Mouse (Mus musculus): ENCODE measurements around the gene Pla2g2f. TPM values are rescaled to one million over a fixed set of nuclear protein-coding genes. Genes with fewer than 3 reads are reported as not detected.

Pla2g2f gene
- polyA plus RNA-seq, 1 experiment from 2014 or later: not detected

DNA sequence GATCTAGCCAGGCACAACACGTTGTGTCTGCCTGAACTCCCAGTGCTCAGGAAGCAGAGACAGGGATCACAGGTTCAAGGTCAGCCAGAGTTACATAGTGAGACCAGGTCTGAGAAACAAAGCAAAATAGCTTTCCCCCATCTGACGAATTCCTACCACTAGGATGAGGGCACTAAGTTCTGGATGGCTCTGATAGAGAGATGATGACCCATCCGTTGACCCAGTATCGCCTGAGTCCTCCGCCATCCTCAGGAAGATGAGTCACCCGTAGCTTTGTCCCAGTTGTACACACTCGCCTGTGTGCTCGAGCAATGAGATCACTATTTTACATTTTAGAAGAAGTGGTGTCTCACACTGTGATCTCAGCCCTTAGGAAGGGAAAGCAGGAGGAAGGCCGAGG, 4.8 kb upstream of the Pla2g2f start:
- WGBS (ENCODE audit: insufficient replicate concordance): 42% methylated on average over 9 of the region's 9 CpGs
- no peak overlapping the region for H3K4me2 ChIP-seq
- no peak overlapping the region for H3K4me3 ChIP-seq (replicated peaks)
- H3K9ac ChIP-seq: no peak overlapping the region
- ATAC-seq (ENCODE audit: insufficient read depth): no peak
- H3K36me3 ChIP-seq (replicated peaks): no peaks in the 10 kb centered on the region
- no peaks in the 10 kb centered on the region for H3K27me3 ChIP-seq
- H3K4me1 ChIP-seq (replicated peaks): no peaks in the 10 kb centered on the region
- no peak overlapping the region for H3K27ac ChIP-seq (replicated peaks)
- no peaks in the 10 kb centered on the region for H3K9me3 ChIP-seq (replicated peaks)

DNA sequence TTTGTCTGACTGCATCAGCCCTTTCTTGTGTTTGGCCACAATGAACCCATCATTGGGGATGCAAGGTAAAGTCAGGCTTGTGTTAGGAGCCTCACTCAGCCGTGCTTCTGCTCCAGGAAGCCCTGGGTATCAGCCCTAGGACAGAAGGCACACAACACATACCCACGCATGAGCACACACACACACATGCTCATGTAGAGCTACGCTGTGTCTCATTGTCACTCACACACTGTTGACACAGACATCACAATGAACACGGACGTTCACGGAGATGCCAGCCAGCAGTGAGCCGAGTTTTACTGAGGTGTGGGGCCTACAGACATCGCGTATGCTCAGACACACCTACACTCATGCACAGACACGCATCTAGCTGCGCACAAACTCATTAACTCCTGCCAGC, 1.4 kb downstream of the Pla2g2f start:
- Histone ChIP-seq H3K4me2 (no peak overlapping the region), H3K4me1 (replicated peaks) (no peaks in the 10 kb centered on the region), H3K9me3 (replicated peaks) (no peaks in the 10 kb centered on the region; the same call in 1 of the 2 replicates), H3K27ac (replicated peaks) (no peak overlapping the region), H3K36me3 (replicated peaks) (no peaks in the 10 kb centered on the region), H3K27me3 (no peaks in the 10 kb centered on the region), H3K9ac (no peak overlapping the region), H3K4me3 (replicated peaks) (no peak overlapping the region)
- WGBS (ENCODE audit: insufficient replicate concordance): 69% methylated on average over 11 of the region's 11 CpGs
- ATAC-seq (ENCODE audit: insufficient read depth): no peak

DNA sequence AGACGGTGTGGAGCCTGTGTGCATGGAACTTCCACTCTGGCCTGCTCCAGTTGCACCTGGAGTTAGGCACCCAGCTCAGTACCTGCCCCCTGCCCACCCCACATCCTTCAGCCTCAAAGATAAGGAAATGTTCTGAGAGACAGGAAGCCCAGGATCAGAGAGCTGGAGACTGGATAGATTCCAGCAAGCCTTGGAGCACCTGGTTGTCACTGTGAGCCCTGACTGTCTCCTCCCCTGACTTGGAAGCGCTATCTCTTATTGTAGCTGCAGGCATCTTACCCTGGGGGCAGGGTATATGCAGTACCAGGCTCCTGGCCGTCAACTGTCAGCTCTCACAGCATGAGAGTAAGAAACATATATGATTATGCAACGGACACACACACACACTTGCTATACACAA, 2.0 kb downstream of the Pla2g2f start:
- no peaks in the 10 kb centered on the region; the same call in 1 of the 2 replicates for H3K9me3 ChIP-seq (replicated peaks)
- H3K4me3 ChIP-seq (replicated peaks): no peak overlapping the region
- H3K27ac ChIP-seq (replicated peaks): no peak overlapping the region
- H3K4me1 ChIP-seq (replicated peaks): no peaks in the 10 kb centered on the region
- 49% methylated on average over 4 of the region's 4 CpGs for WGBS (ENCODE audit: insufficient replicate concordance)
- no peaks in the 10 kb centered on the region for H3K27me3 ChIP-seq
- no peak overlapping the region for H3K4me2 ChIP-seq
- H3K36me3 ChIP-seq (replicated peaks): no peaks in the 10 kb centered on the region
- no peak overlapping the region for H3K9ac ChIP-seq
- ATAC-seq (ENCODE audit: insufficient read depth): no peak

DNA sequence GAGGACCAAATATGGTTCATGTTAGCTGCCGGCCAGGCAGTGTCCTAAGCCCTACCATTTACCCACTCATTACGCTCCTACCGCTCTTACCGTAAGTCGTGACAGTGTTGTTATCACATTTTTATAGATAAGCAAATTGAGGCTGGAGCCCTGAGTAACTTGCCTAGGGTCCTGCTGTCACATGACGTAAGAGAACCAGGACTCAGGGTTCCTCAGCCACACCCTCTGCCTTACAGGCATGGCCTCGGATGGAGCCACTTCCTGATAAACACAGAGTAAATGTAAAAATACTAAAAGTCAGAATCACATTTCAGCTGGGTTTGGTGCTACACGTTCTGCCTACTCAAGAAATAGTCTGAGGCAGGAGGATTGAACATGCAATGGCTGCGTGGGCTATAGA, 3.0 kb downstream of the Pla2g2f start:
- H3K27me3 ChIP-seq: no peaks in the 10 kb centered on the region
- no peak for ATAC-seq (ENCODE audit: insufficient read depth)
- H3K9me3 ChIP-seq (replicated peaks): no peaks in the 10 kb centered on the region; the same call in 1 of the 2 replicates
- H3K36me3 ChIP-seq (replicated peaks): no peaks in the 10 kb centered on the region
- H3K4me1 ChIP-seq (replicated peaks): no peaks in the 10 kb centered on the region
- no peak overlapping the region for H3K9ac ChIP-seq
- H3K27ac ChIP-seq (replicated peaks): no peak overlapping the region
- H3K4me2 ChIP-seq: no peak overlapping the region
- WGBS (ENCODE audit: insufficient replicate concordance): 59% methylated on average over 9 of the region's 9 CpGs
- no peak overlapping the region for H3K4me3 ChIP-seq (replicated peaks)

DNA sequence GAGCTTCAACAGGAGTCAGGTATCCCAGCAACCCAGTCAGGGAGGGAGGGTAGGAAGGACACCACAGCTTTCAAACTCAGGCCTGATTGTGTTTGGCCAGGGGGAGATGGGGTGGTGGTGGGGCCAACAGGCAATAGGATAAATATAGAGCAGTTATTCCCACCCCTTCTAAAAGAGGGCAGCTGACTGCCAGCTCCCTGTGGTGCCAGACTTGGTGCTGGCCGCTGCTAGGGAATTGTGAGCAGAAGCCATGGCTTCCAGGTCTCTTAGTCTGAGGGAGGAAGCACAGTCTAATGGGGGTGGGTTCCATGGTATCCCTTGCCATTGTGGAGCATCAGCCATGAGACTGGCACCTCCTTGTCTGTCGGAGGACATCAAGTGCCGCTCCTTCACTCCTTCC, 3.8 kb downstream of the Pla2g2f start:
- WGBS (ENCODE audit: insufficient replicate concordance): 73% methylated on average over 3 of the region's 3 CpGs
- no peaks in the 10 kb centered on the region for H3K4me1 ChIP-seq (replicated peaks)
- H3K27me3 ChIP-seq: no peaks in the 10 kb centered on the region
- H3K36me3 ChIP-seq (replicated peaks): no peaks in the 10 kb centered on the region
- H3K4me3 ChIP-seq (replicated peaks): no peak overlapping the region
- no peak overlapping the region for H3K27ac ChIP-seq (replicated peaks)
- H3K9ac ChIP-seq: no peak overlapping the region
- no peak overlapping the region for H3K4me2 ChIP-seq
- ATAC-seq (ENCODE audit: insufficient read depth): no peak
- no peaks in the 10 kb centered on the region; the same call in 1 of the 2 replicates for H3K9me3 ChIP-seq (replicated peaks)

- H3K9me3 ChIP-seq (replicated peaks): no peaks in the 10 kb centered on the region; the same call in 1 of the 2 replicates
- H3K27me3 ChIP-seq: no peaks in the 10 kb centered on the region
- no peak for ATAC-seq (ENCODE audit: insufficient read depth)
- no peaks in the 10 kb centered on the region for H3K4me1 ChIP-seq (replicated peaks)
- H3K4me2 ChIP-seq: no peak overlapping the region
- WGBS (ENCODE audit: insufficient replicate concordance): 80% methylated on average over 6 of the region's 6 CpGs
- H3K36me3 ChIP-seq (replicated peaks): no peaks in the 10 kb centered on the region
- no peak overlapping the region for H3K4me3 ChIP-seq (replicated peaks)
- no peak overlapping the region for H3K9ac ChIP-seq
- H3K27ac ChIP-seq (replicated peaks): no peak overlapping the region
These were observed 4.8 kb downstream of the Pla2g2f start for GRCm38 (mm10) chr4:138752603-138753002.

DNA sequence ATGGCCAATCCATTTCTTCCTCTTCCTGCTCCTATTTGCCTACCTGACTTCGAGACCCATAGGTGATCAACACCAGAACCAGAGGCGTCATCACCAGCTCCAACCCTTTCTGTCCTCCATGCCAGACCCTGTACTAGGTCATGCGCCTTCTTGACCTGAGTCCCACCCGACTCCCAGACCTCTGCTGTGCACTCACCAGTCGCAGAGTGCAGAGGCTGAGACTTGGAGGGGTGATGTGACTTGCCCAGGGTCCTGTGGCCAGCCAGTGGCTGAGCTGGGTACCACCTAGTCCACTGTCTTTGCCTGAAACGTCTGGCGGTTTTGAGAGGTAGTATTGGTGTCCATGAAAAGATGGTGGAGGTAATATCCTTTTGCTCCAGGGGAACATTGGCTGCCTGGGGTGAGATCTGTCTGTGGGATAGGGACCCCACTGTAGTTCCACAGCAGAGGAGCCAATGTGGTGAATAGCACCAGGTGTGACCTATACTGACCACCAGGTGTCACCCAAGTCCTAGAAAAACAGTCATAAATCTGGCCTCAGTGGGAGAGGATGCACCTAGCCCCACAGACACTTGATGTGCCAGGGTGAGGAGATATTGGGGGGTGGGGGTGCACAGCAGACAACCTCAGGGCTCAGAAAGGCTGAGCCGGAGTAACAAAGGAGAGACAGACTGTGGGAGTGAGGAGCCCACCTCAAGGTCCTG, 8.9 kb downstream of the Pla2g2f start:
- 40% methylated on average over 8 of the region's 8 CpGs for WGBS (ENCODE audit: insufficient replicate concordance)
- ATAC-seq (ENCODE audit: insufficient read depth): no peak
- no peaks in the 10 kb centered on the region for H3K4me1 ChIP-seq (replicated peaks)
- no peaks in the 10 kb centered on the region; the same call in 1 of the 2 replicates for H3K9me3 ChIP-seq (replicated peaks)
- H3K4me3 ChIP-seq (replicated peaks): no peak overlapping the region
- H3K27me3 ChIP-seq: no peaks in the 10 kb centered on the region
- no peak overlapping the region for H3K4me2 ChIP-seq
- no peaks in the 10 kb centered on the region for H3K36me3 ChIP-seq (replicated peaks)
- H3K27ac ChIP-seq (replicated peaks): no peak overlapping the region
- H3K9ac ChIP-seq: no peak overlapping the region

GRCm38 (mm10) chr4:138747851-138748250, 9.6 kb downstream of the Pla2g2f start:
- 57% methylated on average over 10 of the region's 10 CpGs for WGBS (ENCODE audit: insufficient replicate concordance)
- H3K27ac ChIP-seq (replicated peaks): no peak overlapping the region
- no peak overlapping the region for H3K9ac ChIP-seq
- no peaks in the 10 kb centered on the region for H3K4me1 ChIP-seq (replicated peaks)
- ATAC-seq (ENCODE audit: insufficient read depth): no peak
- no peak overlapping the region for H3K4me3 ChIP-seq (replicated peaks)
- no peak overlapping the region for H3K4me2 ChIP-seq
- no peaks in the 10 kb centered on the region for H3K36me3 ChIP-seq (replicated peaks)
- H3K27me3 ChIP-seq: no peaks in the 10 kb centered on the region
- H3K9me3 ChIP-seq (replicated peaks): no peaks in the 10 kb centered on the region; the same call in 1 of the 2 replicates

DNA sequence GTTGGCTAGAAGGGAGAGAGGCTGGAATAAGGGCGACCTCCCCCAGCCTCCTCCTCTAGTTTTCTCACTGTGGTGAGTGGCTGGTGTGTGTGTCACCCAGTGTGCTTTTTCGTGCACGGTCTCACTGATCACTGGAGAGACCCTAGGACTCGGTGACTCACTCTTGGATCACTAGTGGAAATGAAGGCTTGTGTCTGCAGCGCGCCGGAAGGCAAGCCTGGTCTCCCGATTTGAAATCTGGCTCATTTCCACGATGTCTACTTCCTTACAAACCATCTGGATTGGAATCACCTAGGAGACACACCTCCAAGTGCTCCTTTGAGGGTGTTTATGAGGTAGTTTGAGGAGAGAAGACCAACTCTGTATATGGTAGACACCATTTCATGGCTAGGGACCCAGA, 10.6 kb downstream of the Pla2g2f start:
- Histone ChIP-seq H3K4me2 (no peak overlapping the region), H3K36me3 (replicated peaks) (no peaks in the 10 kb centered on the region), H3K27ac (replicated peaks) (no peak overlapping the region), H3K9ac (no peak overlapping the region), H3K9me3 (replicated peaks) (no peaks in the 10 kb centered on the region), H3K27me3 (no peaks in the 10 kb centered on the region), H3K4me3 (replicated peaks) (no peak overlapping the region), H3K4me1 (replicated peaks) (no peaks in the 10 kb centered on the region)
- no peak for ATAC-seq (ENCODE audit: insufficient read depth)
- 71% methylated on average over 9 of the region's 9 CpGs for WGBS (ENCODE audit: insufficient replicate concordance)

GRCm38 (mm10) chr4:138745884-138746283, 11.5 kb downstream of the Pla2g2f start:
- 44% methylated on average over 4 of the region's 4 CpGs for WGBS (ENCODE audit: insufficient replicate concordance)
- H3K36me3 ChIP-seq (replicated peaks): no peaks in the 10 kb centered on the region
- ATAC-seq (ENCODE audit: insufficient read depth): no peak
- no peak overlapping the region for H3K4me2 ChIP-seq
- H3K4me3 ChIP-seq (replicated peaks): no peak overlapping the region
- H3K4me1 ChIP-seq (replicated peaks): no peaks in the 10 kb centered on the region
- H3K27me3 ChIP-seq: no peaks in the 10 kb centered on the region
- no peak overlapping the region for H3K9ac ChIP-seq
- H3K27ac ChIP-seq (replicated peaks): no peak overlapping the region
- no peaks in the 10 kb centered on the region for H3K9me3 ChIP-seq (replicated peaks)

GRCm38 (mm10) chr4:138739136-138739851, 18.1 kb downstream of the Pla2g2f start:
- Histone ChIP-seq H3K4me3 (replicated peaks) (no peak overlapping the region), H3K27ac (replicated peaks) (no peak overlapping the region), H3K36me3 (replicated peaks) (no peaks in the 10 kb centered on the region), H3K27me3 (no peaks in the 10 kb centered on the region), H3K4me2 (no peak overlapping the region), H3K9ac (no peak overlapping the region), H3K9me3 (replicated peaks) (no peaks in the 10 kb centered on the region), H3K4me1 (replicated peaks) (no peaks in the 10 kb centered on the region)
- ATAC-seq (ENCODE audit: insufficient read depth): no peak
- 26% methylated on average over 7 of the region's 7 CpGs for WGBS (ENCODE audit: insufficient replicate concordance)
